ENCODE assay signal across 11 mouse cellular contexts in the genomic region with DNA sequence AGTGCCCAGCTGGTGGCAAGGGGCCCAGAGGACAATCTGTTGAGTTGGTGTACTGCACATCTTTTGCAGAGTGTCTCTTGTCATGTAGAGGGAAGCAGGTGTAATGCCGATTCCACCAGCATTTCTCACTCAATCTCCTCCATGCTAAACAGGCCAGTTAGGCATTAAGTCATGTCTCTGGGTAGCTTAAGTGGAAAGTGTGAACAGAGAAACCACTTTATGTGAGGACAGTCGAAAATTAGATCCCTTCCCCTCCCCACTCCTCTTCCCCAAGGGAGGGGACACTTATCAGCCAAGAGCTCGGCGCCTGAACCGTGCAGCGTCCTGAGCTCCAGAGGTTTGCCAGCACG. TPM values are rescaled to one million over a fixed set of nuclear protein-coding genes. Genes with fewer than 3 reads are reported as not detected.
DNase-seq lines count a peak whose midpoint lies in the region; ATAC-seq and TF ChIP-seq lines count a peak whose summit lies in the region.
"Had no signal": no experiment of that assay in that cellular context is flagged by ENCODE, and none has a peak within 500 bp of the region (broad histone marks: within the 10 kb centered on the region; RNA-seq: fewer than 3 reads in every experiment).

No protein-coding gene starts in this region.

- TF ChIP-seq CTCF in heart, adult 2 months (IDR thresholded peaks at IDR 0.05), result no peak

- H3K79me2 ChIP-seq in heart, adult 2 months (replicated peaks; ENCODE audit: control insufficient read depth, insufficient read depth, low read length), result no peaks in the 10 kb centered on the region

- no peak overlapping the region for H3K9ac ChIP-seq in heart, embryonic 16.5 days (ENCODE audit: low read length)
- H3K9ac ChIP-seq in heart, adult 2 months (ENCODE audit: low read depth, low read length), result no peak overlapping the region
- no peak overlapping the region for H3K9ac ChIP-seq in embryonic facial prominence, embryonic 11.5 days (replicated peaks; ENCODE audit: low read length)
- H3K9ac ChIP-seq in hindbrain, embryonic 16.5 days (ENCODE audit: low read depth, low read length), result peak overlapping the region; percentile 53
- H3K9ac ChIP-seq in midbrain, embryonic 14.5 days (replicated peaks; ENCODE audit: low read length), result peak overlapping the region; percentile 40

- peaks cover 42% of the 10 kb centered on the region for H3K27me3 ChIP-seq in heart, embryonic 16.5 days (ENCODE audit: control insufficient read depth, insufficient read depth, low read length)
- H3K27me3 ChIP-seq in heart, adult 2 months (ENCODE audit: control insufficient read depth, insufficient read depth, low read length), result peaks cover 17% of the 10 kb centered on the region
- peaks cover 41% of the 10 kb centered on the region for H3K27me3 ChIP-seq in embryonic facial prominence, embryonic 11.5 days (ENCODE audit: control insufficient read depth, insufficient read depth, low read length)
- peaks cover 41% of the 10 kb centered on the region for H3K27me3 ChIP-seq in hindbrain, embryonic 16.5 days (replicated peaks; ENCODE audit: control insufficient read depth, insufficient read depth, low read length)
- H3K27me3 ChIP-seq in midbrain, embryonic 14.5 days (ENCODE audit: control insufficient read depth, insufficient read depth, low read length), result peaks cover 51% of the 10 kb centered on the region
- H3K27me3 ChIP-seq: CH12.LX had no signal

- DNase-seq in heart, adult 2 months, result no peak
- DNase-seq in embryonic facial prominence, embryonic 11.5 days (ENCODE audit: low spot score), result no peak
- peak; percentile 15 for DNase-seq in midbrain, embryonic 14.5 days
- DNase-seq in adipocyte (ENCODE audit: low spot score), result no peak
- DNase-seq in spleen, adult 12 weeks (ENCODE audit: low spot score), result no peak
- no peak for DNase-seq in cerebellum, adult 11-12 months

- WGBS in heart, embryonic 16.5 days, result 7% methylated on average over 7 of the region's 7 CpGs
- 8% methylated on average over 7 of the region's 7 CpGs for WGBS in heart, adult 2 months
- WGBS in embryonic facial prominence, embryonic 11.5 days, result 7% methylated on average over 7 of the region's 7 CpGs
- WGBS in hindbrain, embryonic 16.5 days, result 2% methylated on average over 7 of the region's 7 CpGs
- WGBS in midbrain, embryonic 14.5 days, result 6% methylated on average over 7 of the region's 7 CpGs

- no peaks in the 10 kb centered on the region for H3K9me3 ChIP-seq in heart, embryonic 16.5 days (replicated peaks; ENCODE audit: control insufficient read depth, low read length)
- H3K9me3 ChIP-seq in embryonic facial prominence, embryonic 11.5 days (replicated peaks; ENCODE audit: control insufficient read depth, low read length), result no peaks in the 10 kb centered on the region
- H3K9me3 ChIP-seq in hindbrain, embryonic 16.5 days (ENCODE audit: control insufficient read depth, low read length), result no peaks in the 10 kb centered on the region
- H3K9me3 ChIP-seq in midbrain, embryonic 14.5 days (ENCODE audit: control insufficient read depth, low read length), result no peaks in the 10 kb centered on the region

- no peak overlapping the region for H3K27ac ChIP-seq in heart, embryonic 16.5 days (ENCODE audit: low read length)
- H3K27ac ChIP-seq in heart, adult 2 months, result no peak overlapping the region
- H3K27ac ChIP-seq in embryonic facial prominence, embryonic 11.5 days (replicated peaks; ENCODE audit: low read depth, low read length), result no peak overlapping the region
- H3K27ac ChIP-seq in hindbrain, embryonic 16.5 days (ENCODE audit: low read depth, low read length), result no peak overlapping the region
- no peak overlapping the region for H3K27ac ChIP-seq in midbrain, embryonic 14.5 days (replicated peaks; ENCODE audit: low read depth, low read length)

- ATAC-seq in heart, embryonic 16.5 days (replicated peaks; ENCODE audit: extremely low read depth, insufficient read depth, low FRiP score), result no peak
- no peak for ATAC-seq in embryonic facial prominence, embryonic 11.5 days (replicated peaks; ENCODE audit: insufficient number of reproducible peaks, low FRiP score, low TSS enrichment, low read depth)
- peak; percentile 9; the same call in 1 of the 2 replicates for ATAC-seq in hindbrain, embryonic 16.5 days
- 0 out of 2 replicates have a peak, but pooled peaks have one; percentile 5 for ATAC-seq in midbrain, embryonic 14.5 days (ENCODE audit: low FRiP score, low TSS enrichment)

- TF ChIP-seq EP300 in heart, adult 2 months (IDR thresholded peaks at IDR 0.05; ENCODE audit: insufficient read depth, low read depth, low read length), result no peak

- peaks cover 16% of the 10 kb centered on the region for H3K4me1 ChIP-seq in heart, embryonic 16.5 days (ENCODE audit: control insufficient read depth, insufficient read depth, low read length)
- no peaks in the 10 kb centered on the region for H3K4me1 ChIP-seq in heart, adult 2 months (ENCODE audit: control insufficient read depth, insufficient read depth, low read length)
- H3K4me1 ChIP-seq in embryonic facial prominence, embryonic 11.5 days (ENCODE audit: control insufficient read depth, insufficient read depth, low read length), result peaks cover 16% of the 10 kb centered on the region
- peaks cover 23% of the 10 kb centered on the region for H3K4me1 ChIP-seq in hindbrain, embryonic 16.5 days (ENCODE audit: control insufficient read depth, insufficient read depth, low read depth, low read length)
- peaks cover 18% of the 10 kb centered on the region for H3K4me1 ChIP-seq in midbrain, embryonic 14.5 days (ENCODE audit: control insufficient read depth, insufficient read depth, low read length)

- peaks cover 3% of the 10 kb centered on the region; the same call in 1 of the 2 replicates for H3K36me3 ChIP-seq in heart, embryonic 16.5 days (ENCODE audit: control insufficient read depth, insufficient read depth)
- no peaks in the 10 kb centered on the region for H3K36me3 ChIP-seq in heart, adult 2 months (ENCODE audit: control insufficient read depth, insufficient read depth, low read length)
- H3K36me3 ChIP-seq in embryonic facial prominence, embryonic 11.5 days (replicated peaks; ENCODE audit: control insufficient read depth, insufficient read depth, low read depth, low read length), result no peaks in the 10 kb centered on the region
- no peaks in the 10 kb centered on the region for H3K36me3 ChIP-seq in hindbrain, embryonic 16.5 days (ENCODE audit: control insufficient read depth, insufficient read depth, low read length)
- H3K36me3 ChIP-seq in midbrain, embryonic 14.5 days (ENCODE audit: control insufficient read depth, insufficient read depth, low read length), result no peaks in the 10 kb centered on the region

- H3K4me3 ChIP-seq in heart, embryonic 16.5 days (ENCODE audit: low read length), result peak overlapping the region; percentile 52
- no peak overlapping the region for H3K4me3 ChIP-seq in heart, adult 2 months
- H3K4me3 ChIP-seq in embryonic facial prominence, embryonic 11.5 days (ENCODE audit: low read depth, low read length), result peak overlapping the region; percentile 42
- peak overlapping the region; percentile 50 for H3K4me3 ChIP-seq in hindbrain, embryonic 16.5 days (ENCODE audit: low read length)
- peak overlapping the region; percentile 50 for H3K4me3 ChIP-seq in midbrain, embryonic 14.5 days (replicated peaks; ENCODE audit: low read depth, low read length)

- peak overlapping the region; percentile 79 for H3K4me2 ChIP-seq in heart, embryonic 16.5 days (ENCODE audit: low read depth, low read length)
- peak overlapping the region; percentile 71 for H3K4me2 ChIP-seq in embryonic facial prominence, embryonic 11.5 days (ENCODE audit: low read depth, low read length)
- peak overlapping the region; percentile 71 for H3K4me2 ChIP-seq in hindbrain, embryonic 16.5 days (ENCODE audit: low read length)
- peak overlapping the region; percentile 92 for H3K4me2 ChIP-seq in midbrain, embryonic 14.5 days (ENCODE audit: low read length)

- TF ChIP-seq POLR2A in heart, adult 2 months (IDR thresholded peaks at IDR 0.05; ENCODE audit: insufficient read depth, low read depth, low read length), result no peak

- intact Hi-C loops in heart, adult 2 months (cut with DNase I), result no loop called here

RNA-seq across cellular contexts. Expression of gene Insm2, which starts 0.7 kb away (rescaled TPM):
- polyA plus RNA-seq in heart, embryonic 16.5 days (2015; fragmentation: Nextera tagmentation; extraction: Ambion mirVana), result 0.08 TPM in 1 of 2 replicates, not detected in the other
- total RNA-seq in heart, adult 2 months (2021), result not detected
- not detected in 2 replicates for polyA plus RNA-seq in heart, adult 2 months (2012; rRNA removed)
- 0.28 and 0.48 TPM in 2 replicates for polyA plus RNA-seq in embryonic facial prominence, embryonic 11.5 days (2014; fragmentation: Nextera tagmentation; extraction: Ambion mirVana)
- polyA plus RNA-seq in hindbrain, embryonic 16.5 days (2015; fragmentation: Nextera tagmentation; extraction: Ambion mirVana), result 1.4 and 1.9 TPM in 2 replicates
- 0.93 and 1.3 TPM in 2 replicates for polyA plus RNA-seq in midbrain, embryonic 14.5 days (2014; fragmentation: Nextera tagmentation; extraction: Ambion mirVana)
- total RNA-seq: CH12.LX had no signal

RNA-seq across cellular contexts. Expression of gene Aldoart2, which starts 33.5 kb away (rescaled TPM):
- 0.17 and 0.96 TPM in 2 replicates for polyA plus RNA-seq in heart, embryonic 16.5 days (2015; fragmentation: Nextera tagmentation; extraction: Ambion mirVana)
- not detected for total RNA-seq in heart, adult 2 months (2021)
- polyA plus RNA-seq in heart, adult 2 months (2012; rRNA removed), result 0.10 and 0.26 TPM in 2 replicates
- polyA plus RNA-seq in embryonic facial prominence, embryonic 11.5 days (2014; fragmentation: Nextera tagmentation; extraction: Ambion mirVana), result 0.25 TPM in 2 replicates
- polyA plus RNA-seq in hindbrain, embryonic 16.5 days (2015; fragmentation: Nextera tagmentation; extraction: Ambion mirVana), result not detected in 2 replicates
- not detected in 2 replicates for polyA plus RNA-seq in midbrain, embryonic 14.5 days (2014; fragmentation: Nextera tagmentation; extraction: Ambion mirVana)
- total RNA-seq: adrenal gland, postnatal 14 days; CH12.LX; layer of hippocampus, postnatal 14 days had no signal

Comparison
In these comparisons a context has a peak if more than half of its experiments do, and no peak if none do; other contexts are left out.
1. ATAC-seq: peak in hindbrain, embryonic 16.5 days (single experiment) and midbrain, embryonic 14.5 days (single experiment); none in heart, embryonic 16.5 days (single experiment) and embryonic facial prominence, embryonic 11.5 days (single experiment).
2. H3K9ac ChIP-seq: peak in hindbrain, embryonic 16.5 days (single experiment) and midbrain, embryonic 14.5 days (single experiment); none in heart, embryonic 16.5 days (single experiment), heart, adult 2 months (single experiment) and embryonic facial prominence, embryonic 11.5 days (single experiment).
3. Peak in every context shown above with its lines, with median percentiles within 50 percentile points of each other: H3K4me2 ChIP-seq.